Mouse (Mus musculus): ENCODE measurements around the gene Pla2g2e. TPM values are rescaled to one million over a fixed set of nuclear protein-coding genes. Genes with fewer than 3 reads are reported as not detected.
"Not testable (repeated sequence)": the region's sequence is repeated elsewhere in the genome, so short reads cannot be mapped to it uniquely, and the experiment has no call there.

The Pla2g2e gene
- polyA plus RNA-seq, 1 experiment from 2014 or later = 1.1 TPM

- DNase-seq (ENCODE audit: low spot score) = no peak
These were observed 4.4 kb downstream of the Pla2g2e start for GRCm38 (mm10) chr4:138882179-138882578.

- peak; percentile 68 for DNase-seq (ENCODE audit: low spot score)
These were observed 6.5 kb downstream of the Pla2g2e start for GRCm38 (mm10) chr4:138884261-138884660.

- no peak for DNase-seq (ENCODE audit: low spot score)
These were observed 11.4 kb downstream of the Pla2g2e start for GRCm38 (mm10) chr4:138889165-138889564.

- DNase-seq (ENCODE audit: low spot score) = no peak
These were observed 11.9 kb downstream of the Pla2g2e start for GRCm38 (mm10) chr4:138889635-138890034.

- no peak for DNase-seq (ENCODE audit: low spot score)
These were observed 14.9 kb downstream of the Pla2g2e start for GRCm38 (mm10) chr4:138892655-138893054.

GRCm38 (mm10) chr4:138893789-138894188 is 16.0 kb downstream of the Pla2g2e start:
- DNase-seq (ENCODE audit: low spot score) = not testable (repeated sequence)

- DNase-seq (ENCODE audit: low spot score) = no peak
These were observed 21.6 kb downstream of the Pla2g2e start for GRCm38 (mm10) chr4:138899361-138899760.

- DNase-seq (ENCODE audit: low spot score) = no peak
These were observed 28.0 kb downstream of the Pla2g2e start for GRCm38 (mm10) chr4:138905624-138906337.

GRCm38 (mm10) chr4:138913141-138913787 is 35.5 kb downstream of the Pla2g2e start:
- no peak for DNase-seq (ENCODE audit: low spot score)

- DNase-seq (ENCODE audit: low spot score) = peak; percentile 94
These were observed 36.1 kb downstream of the Pla2g2e start, which contains the start of gene Otud3 for GRCm38 (mm10) chr4:138913797-138914196. Gene Otud3 (minus strand): TSS chr4:138913945.

- no peak for DNase-seq (ENCODE audit: low spot score)
These were observed 39.5 kb downstream of the Pla2g2e start for GRCm38 (mm10) chr4:138917282-138917681.

GRCm38 (mm10) chr4:138921254-138922130 is 43.8 kb downstream of the Pla2g2e start:
- no peak for DNase-seq (ENCODE audit: low spot score)

GRCm38 (mm10) chr4:138922131-138922459 is 44.4 kb downstream of the Pla2g2e start:
- DNase-seq (ENCODE audit: low spot score) = peak; percentile 90

GRCm38 (mm10) chr4:138925561-138925960 is 47.8 kb downstream of the Pla2g2e start:
- no peak for DNase-seq (ENCODE audit: low spot score)

Other genes starting within 250 kb of the Pla2g2e start
- gene Vwa5b1, start 242.1 kb upstream of the Pla2g2e start, polyA plus RNA-seq (2015; fragmentation: Nextera tagmentation; extraction: Ambion mirVana) = not detected in 2 replicates
- 0.15 and 0.25 TPM in 2 replicates for gene Pla2g2c, start 153.2 kb upstream of the Pla2g2e start, polyA plus RNA-seq (2015; fragmentation: Nextera tagmentation; extraction: Ambion mirVana)
- gene Ubxn10, start 140.8 kb upstream of the Pla2g2e start, polyA plus RNA-seq (2015; fragmentation: Nextera tagmentation; extraction: Ambion mirVana) = 0.41 and 0.46 TPM in 2 replicates
- 0.15 and 0.25 TPM in 2 replicates for gene Pla2g2f, start 120.3 kb upstream of the Pla2g2e start, polyA plus RNA-seq (2015; fragmentation: Nextera tagmentation; extraction: Ambion mirVana)
- gene Pla2g2d, start 102.2 kb upstream of the Pla2g2e start, polyA plus RNA-seq (2015; fragmentation: Nextera tagmentation; extraction: Ambion mirVana) = 0.40 and 0.47 TPM in 2 replicates
- gene Pla2g5, start 14.5 kb upstream of the Pla2g2e start, polyA plus RNA-seq (2015; fragmentation: Nextera tagmentation; extraction: Ambion mirVana) = 0.16 and 0.17 TPM in 2 replicates
- gene Gm13030, start 4.0 kb upstream of the Pla2g2e start, polyA plus RNA-seq (2015; fragmentation: Nextera tagmentation; extraction: Ambion mirVana) = not detected in 2 replicates
- 3.9 and 4.4 TPM in 2 replicates for gene Otud3, start 36.0 kb downstream of the Pla2g2e start, polyA plus RNA-seq (2015; fragmentation: Nextera tagmentation; extraction: Ambion mirVana)
- gene Rnf186, start 89.2 kb downstream of the Pla2g2e start, polyA plus RNA-seq (2015; fragmentation: Nextera tagmentation; extraction: Ambion mirVana) = 0.61 and 1.1 TPM in 2 replicates
- 10.7 and 11.4 TPM in 2 replicates for gene Tmco4, start 94.9 kb downstream of the Pla2g2e start, polyA plus RNA-seq (2015; fragmentation: Nextera tagmentation; extraction: Ambion mirVana)
- gene Htr6, start 197.6 kb downstream of the Pla2g2e start, polyA plus RNA-seq (2015; fragmentation: Nextera tagmentation; extraction: Ambion mirVana) = not detected in 2 replicates
- gene Nbl1, start 215.1 kb downstream of the Pla2g2e start, polyA plus RNA-seq (2015; fragmentation: Nextera tagmentation; extraction: Ambion mirVana) = 19.8 and 20.9 TPM in 2 replicates